Mouse (Mus musculus): ENCODE results near the gene Ccn6.

The Ccn6 gene

GRCm38 (mm10) chr10:39170181-39170580 lies 6.6 kb upstream of the Ccn6 start:
- ChIA-PET CTCF (interaction anchor here (0.5 to 4.2 kb wide), 87 partner anchors 9 to 1079 kb away, joined by 3 to 59 read pairs (median 4); partner anchors contain the start of genes Fam229b (in 2 of the 4), Tube1 (in 2 of the 4), Mfsd4b2 (in 1 of the 4) and Mfsd4b3 (in 1 of the 4)), POLR2A (interaction anchor here in 3 of 4 experiments (0.5 to 2.5 kb wide), 21 partner anchors 11 to 1042 kb away, joined by 3 to 10 read pairs (median 4); partner anchors contain the start of genes Fam229b (in 1 of the 3) and Tube1 (in 1 of the 3))

- ChIA-PET CTCF (interaction anchor here (0.5 to 4.2 kb wide), 54 partner anchors 8 to 1080 kb away, joined by 3 to 59 read pairs (median 6); partner anchors contain the start of genes Fam229b (in 2 of the 4), Tube1 (in 2 of the 4), Mfsd4b2 (in 1 of the 4) and Mfsd4b3 (in 1 of the 4)), POLR2A (interaction anchor here in 3 of 4 experiments (0.5 to 2.5 kb wide), 13 partner anchors 11 to 1043 kb away, joined by 3 to 10 read pairs (median 3); partner anchors contain the start of genes Fam229b (in 1 of the 3) and Tube1 (in 1 of the 3))
Measured at GRCm38 (mm10) chr10:39169642-39170041, 6.0 kb upstream of the Ccn6 start.

- ChIA-PET CTCF (no interaction called here), POLR2A (no interaction called here)
Measured at GRCm38 (mm10) chr10:39167611-39168010, 4.0 kb upstream of the Ccn6 start.

GRCm38 (mm10) chr10:39165632-39166115 lies 2.1 kb upstream of the Ccn6 start:
- CTCF ChIA-PET = no interaction called here
- POLR2A ChIA-PET = interaction anchor here in 1 of 4 experiments (0.6 to 1.5 kb wide), 3 partner anchors 284 to 743 kb away, joined by 3 read pairs; no protein-coding TSS in a partner anchor

GRCm38 (mm10) chr10:39162666-39163484 lies 719 bp downstream of the Ccn6 start:
- CTCF ChIA-PET = interaction anchor here in 3 of 4 experiments (0.7 to 1.5 kb wide), 6 partner anchors 20 to 625 kb away, joined by 3 to 6 read pairs (median 4); no protein-coding TSS in a partner anchor
- POLR2A ChIA-PET = interaction anchor here in 2 of 4 experiments (0.6 to 1.5 kb wide), 3 partner anchors 29 to 77 kb away, joined by 3 to 5 read pairs (median 3); partner anchors contain the start of genes Fam229b (in 1 of the 2) and Tube1 (in 1 of the 2)

GRCm38 (mm10) chr10:39161406-39161805 lies 2.2 kb downstream of the Ccn6 start:
- ChIA-PET POLR2A (interaction anchor here in 1 of 4 experiments (0.6 to 0.7 kb wide), 2 partner anchors 180 to 1086 kb away, joined by 3 to 4 read pairs; no protein-coding TSS in a partner anchor), CTCF (interaction anchor here in 3 of 4 experiments (0.7 to 1.7 kb wide), 3 partner anchors 9 to 164 kb away, joined by 3 to 6 read pairs (median 4); no protein-coding TSS in a partner anchor)

GRCm38 (mm10) chr10:39158306-39158705 lies 5.3 kb downstream of the Ccn6 start:
- CTCF ChIA-PET = interaction anchor here in 3 of 4 experiments (0.6 to 1.5 kb wide), 6 partner anchors 12 to 1246 kb away, joined by 3 to 7 read pairs (median 4); no protein-coding TSS in a partner anchor
- POLR2A ChIA-PET = interaction anchor here in 2 of 4 experiments (0.7 to 2.6 kb wide), 5 partner anchors 12 to 527 kb away, joined by 3 to 8 read pairs (median 4); no protein-coding TSS in a partner anchor

GRCm38 (mm10) chr10:39157321-39157720 lies 6.3 kb downstream of the Ccn6 start:
- ChIA-PET CTCF (interaction anchor here in 1 of 4 experiments (1.5 kb wide), 1 partner anchor 13 kb away, joined by 7 read pairs; no protein-coding TSS in a partner anchor), POLR2A (interaction anchor here in 3 of 4 experiments (1.1 to 1.5 kb wide), 3 partner anchors 9 to 15 kb away, joined by 4 to 8 read pairs (median 6); no protein-coding TSS in a partner anchor)

- CTCF ChIA-PET = no interaction called here
- POLR2A ChIA-PET = interaction anchor here in 3 of 4 experiments (0.5 to 1.4 kb wide), 4 partner anchors 9 to 347 kb away, joined by 4 to 8 read pairs (median 5); no protein-coding TSS in a partner anchor
Measured at GRCm38 (mm10) chr10:39156719-39157118, 6.9 kb downstream of the Ccn6 start.

- POLR2A ChIA-PET = interaction anchor here in 2 of 4 experiments (0.6 to 1.2 kb wide), 6 partner anchors 9 to 133 kb away, joined by 3 to 5 read pairs (median 4); partner anchors contain the start of genes Fam229b (in 1 of the 2) and Tube1 (in 1 of the 2)
Measured at GRCm38 (mm10) chr10:39142216-39142615, 21.4 kb downstream of the Ccn6 start.

GRCm38 (mm10) chr10:39141401-39141800 lies 22.2 kb downstream of the Ccn6 start:
- ChIA-PET POLR2A (interaction anchor here in 1 of 4 experiments (1.1 to 1.2 kb wide), 2 partner anchors 13 to 17 kb away, joined by 3 to 4 read pairs; no protein-coding TSS in a partner anchor), CTCF (interaction anchor here in 1 of 4 experiments (1.6 kb wide), 1 partner anchor 30 kb away, joined by 3 read pairs; no protein-coding TSS in a partner anchor)

More at GRCm38 (mm10) chr10:39142216-39142615, 21.4 kb downstream of the Ccn6 start:
- CTCF ChIA-PET = no interaction called here

GRCm38 (mm10) chr10:39140843-39141242 lies 22.8 kb downstream of the Ccn6 start:
- ChIA-PET POLR2A (no interaction called here), CTCF (interaction anchor here in 1 of 4 experiments (1.6 kb wide), 1 partner anchor 30 kb away, joined by 3 read pairs; no protein-coding TSS in a partner anchor)

GRCm38 (mm10) chr10:39138761-39139160 lies 24.8 kb downstream of the Ccn6 start:
- CTCF ChIA-PET = interaction anchor here in 1 of 4 experiments (1.4 kb wide), 2 partner anchors 32 to 74 kb away, joined by 3 read pairs; no protein-coding TSS in a partner anchor
- POLR2A ChIA-PET = interaction anchor here in 1 of 4 experiments (0.9 kb wide), 1 partner anchor 15 kb away, joined by 3 read pairs; no protein-coding TSS in a partner anchor

GRCm38 (mm10) chr10:39137766-39138165 lies 25.8 kb downstream of the Ccn6 start:
- ChIA-PET POLR2A (interaction anchor here in 1 of 4 experiments (0.5 kb wide), 1 partner anchor 20 kb away, joined by 5 read pairs; no protein-coding TSS in a partner anchor), CTCF (interaction anchor here in 2 of 4 experiments (0.7 to 1.4 kb wide), 2 partner anchors 73 to 79 kb away, joined by 3 read pairs; no protein-coding TSS in a partner anchor)

GRCm38 (mm10) chr10:39133462-39134310 lies 29.9 kb downstream of the Ccn6 start, which contains the start of the genes Fam229b and Tube1:
TSS of gene Fam229b (minus strand) at chr10:39133914.
TSS of gene Tube1 (plus strand) at chr10:39133976.
- POLR2A ChIA-PET = interaction anchor here in 2 of 4 experiments (0.5 to 2.3 kb wide), 20 partner anchors 9 to 395 kb away, joined by 3 to 16 read pairs (median 4); partner anchors contain the start of gene Ccn6 (in 1 of the 2)

GRCm38 (mm10) chr10:39121412-39121811 lies 42.2 kb downstream of the Ccn6 start:
- CTCF ChIA-PET = interaction anchor here in 1 of 4 experiments (0.6 kb wide), 1 partner anchor 324 kb away, joined by 4 read pairs; no protein-coding TSS in a partner anchor
- POLR2A ChIA-PET = interaction anchor here in 1 of 4 experiments (0.5 kb wide), 1 partner anchor 248 kb away, joined by 3 read pairs; no protein-coding TSS in a partner anchor

More at GRCm38 (mm10) chr10:39133462-39134310, 29.9 kb downstream of the Ccn6 start, which contains the start of the genes Fam229b and Tube1:
- CTCF ChIA-PET = interaction anchor here in 2 of 4 experiments (1.0 to 1.6 kb wide), 6 partner anchors 35 to 69 kb away, joined by 3 to 5 read pairs (median 4); no protein-coding TSS in a partner anchor
